Mouse (Mus musculus): ENCODE results near the gene Prkca.
"Not testable (repeated sequence)": the region's sequence is repeated elsewhere in the genome, so short reads cannot be mapped to it uniquely, and the experiment has no call there.

Gene Prkca

DNA sequence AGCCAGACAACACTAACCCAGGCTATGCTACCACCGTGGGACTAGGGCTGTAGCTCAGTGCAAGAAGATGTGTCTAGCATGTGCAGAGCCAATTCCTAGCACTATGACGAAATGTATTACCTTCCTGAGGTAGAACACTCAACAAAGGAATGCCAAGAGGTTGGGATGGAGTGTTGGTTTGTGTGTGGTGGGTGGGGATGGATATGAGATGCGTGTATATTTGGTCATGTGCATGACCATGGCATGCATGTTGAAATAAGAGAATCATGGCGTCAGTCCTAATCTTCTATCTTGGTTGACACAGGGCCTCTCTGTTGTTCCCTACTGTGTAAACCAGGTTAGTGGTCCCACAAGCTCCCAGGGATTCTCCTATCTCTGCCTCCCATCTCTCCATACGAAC lies 225.5 kb downstream of the Prkca start:
- no peak for DNase-seq (ENCODE audit: low spot score)

DNA sequence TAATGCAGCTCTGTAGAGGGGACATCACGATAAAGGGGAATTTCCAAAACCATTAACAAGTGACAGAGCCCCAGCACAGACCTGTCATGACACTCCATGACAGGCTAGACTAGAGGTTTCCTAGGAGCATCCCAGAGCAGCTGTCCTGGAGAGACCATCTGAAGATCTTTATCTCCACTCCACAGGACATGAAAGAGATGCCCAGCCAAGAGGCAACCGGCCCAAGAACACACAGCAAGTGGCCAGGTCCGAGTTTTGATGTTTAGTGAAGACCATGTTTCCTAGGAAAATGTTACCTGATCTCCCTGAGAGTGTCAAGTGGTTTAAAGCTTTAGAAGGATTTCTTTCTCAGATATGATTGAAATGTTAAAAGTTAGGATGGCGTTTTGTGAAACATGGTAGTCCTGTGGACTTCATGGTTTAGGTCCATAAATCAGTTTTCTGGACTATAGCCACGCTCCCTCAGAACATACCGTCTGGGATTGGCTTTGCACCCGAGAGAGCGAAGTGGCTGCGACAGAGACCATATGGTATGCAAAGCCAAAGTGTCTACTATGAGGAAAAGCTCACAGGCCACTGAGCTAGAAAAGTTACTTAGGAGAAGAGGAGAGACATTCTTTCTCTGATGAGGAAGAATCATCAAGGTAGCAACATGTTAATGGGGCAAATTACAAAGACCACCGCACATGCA lies 226.2 kb downstream of the Prkca start:
- DNase-seq (ENCODE audit: low spot score), result no peak

DNA sequence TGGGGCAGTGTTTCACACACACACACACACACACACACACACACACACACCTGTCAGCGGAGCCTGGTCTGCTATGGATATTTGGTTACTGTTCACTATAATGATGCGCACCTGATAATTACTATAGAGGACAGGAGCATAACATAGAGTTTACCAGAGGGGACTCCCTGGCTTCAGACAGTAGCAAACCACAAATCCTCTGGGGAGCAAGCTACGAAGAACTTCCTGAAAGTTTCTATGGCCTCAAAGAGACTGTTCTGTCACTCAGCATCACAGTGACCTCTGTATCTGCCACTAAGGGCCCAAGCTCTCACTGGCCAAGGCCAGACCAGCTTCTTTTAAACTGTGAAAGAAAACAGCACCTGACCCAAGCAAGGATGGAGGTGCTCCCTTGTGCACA lies 229.6 kb downstream of the Prkca start:
- DNase-seq (ENCODE audit: low spot score), result no peak

DNA sequence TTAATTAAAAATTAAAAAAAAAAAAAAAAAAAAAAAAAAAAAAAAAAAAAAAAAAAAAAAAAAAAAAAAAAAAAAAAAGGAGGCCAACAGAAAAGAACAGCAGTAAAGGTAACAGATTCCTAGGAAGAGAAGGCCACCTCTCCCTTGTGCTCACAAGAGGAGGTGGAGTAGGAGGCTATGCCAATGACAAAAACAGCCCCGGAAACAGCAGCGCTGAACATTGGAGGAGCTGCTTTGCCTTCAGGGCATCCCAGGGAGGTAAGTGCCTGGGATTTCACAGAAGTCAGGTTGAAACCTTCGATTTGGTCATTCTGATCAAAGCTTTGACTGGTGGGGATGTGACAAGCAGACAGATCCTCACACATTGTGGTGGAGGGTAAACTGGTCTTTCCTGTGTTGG lies 231.3 kb downstream of the Prkca start:
- no peak for DNase-seq (ENCODE audit: low spot score)

DNA sequence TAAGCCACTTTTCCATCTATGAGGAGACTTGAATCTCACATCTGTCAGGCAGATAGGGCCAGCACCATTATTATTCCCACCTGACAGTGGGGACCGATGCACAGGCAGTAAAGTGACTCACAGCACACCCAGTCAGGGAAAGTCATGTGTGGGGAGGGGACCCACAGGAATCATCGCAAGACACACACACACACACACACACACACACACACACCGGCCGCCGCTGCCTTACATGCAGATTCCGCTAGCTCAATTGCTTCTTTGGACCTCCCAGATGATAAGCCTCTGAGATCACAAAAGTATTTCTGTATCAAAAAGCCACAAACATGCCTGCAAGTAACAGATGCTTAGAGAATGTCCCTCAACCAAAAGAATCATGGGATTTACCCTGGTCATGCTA lies 239.6 kb downstream of the Prkca start:
- DNase-seq (ENCODE audit: low spot score), result no peak

DNA sequence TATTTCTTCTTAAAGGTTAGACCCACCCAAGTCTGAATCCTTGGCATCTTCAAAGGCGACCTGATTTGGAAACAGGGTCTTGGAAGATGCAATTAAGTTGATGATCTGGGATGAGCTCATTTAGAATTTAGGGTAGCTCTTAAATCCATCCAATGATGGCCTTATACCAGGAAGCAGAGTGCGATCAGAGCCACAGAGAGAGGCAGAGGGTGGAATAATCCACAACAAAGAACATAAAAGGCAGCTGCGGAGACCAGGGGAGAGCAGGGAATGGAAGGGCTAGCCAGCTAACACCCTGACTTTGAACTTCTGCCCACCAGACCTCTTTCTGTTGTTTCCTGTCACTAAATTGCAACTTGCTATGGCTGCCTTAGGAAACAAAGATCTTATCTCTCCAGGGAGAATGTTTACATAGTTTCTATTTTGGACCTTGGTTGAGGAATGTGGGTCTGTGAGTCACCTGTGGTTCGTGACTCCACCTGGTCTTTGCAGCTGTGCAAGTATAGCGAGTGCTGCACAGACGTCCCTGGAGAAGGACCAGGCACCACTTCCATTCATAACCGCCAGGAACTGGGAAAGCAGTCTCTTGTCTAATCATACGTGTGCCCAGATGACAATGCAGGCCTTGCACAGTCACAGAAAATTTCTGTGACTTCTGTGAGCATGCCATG lies 242.3 kb downstream of the Prkca start:
- no peak for DNase-seq (ENCODE audit: low spot score)

DNA sequence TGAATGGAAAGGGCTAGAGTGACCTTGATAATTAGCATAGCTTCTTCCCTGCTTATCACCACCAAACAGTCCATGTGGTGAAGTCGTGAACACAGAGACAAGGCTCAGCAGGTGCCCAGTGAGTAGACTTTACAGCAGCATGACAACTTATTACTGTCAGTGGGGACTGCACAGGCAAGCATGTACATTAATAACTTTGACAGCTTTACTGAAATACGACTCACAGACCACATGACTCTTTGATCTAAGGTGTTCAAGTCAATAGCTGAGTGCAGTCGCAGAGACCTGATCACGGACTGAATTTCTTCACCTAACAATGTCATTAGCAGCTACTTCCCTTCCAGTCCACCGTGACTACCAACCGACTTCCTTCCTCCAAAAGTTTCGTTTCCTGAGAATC lies 245.4 kb downstream of the Prkca start:
- no peak for DNase-seq (ENCODE audit: low spot score)

DNA sequence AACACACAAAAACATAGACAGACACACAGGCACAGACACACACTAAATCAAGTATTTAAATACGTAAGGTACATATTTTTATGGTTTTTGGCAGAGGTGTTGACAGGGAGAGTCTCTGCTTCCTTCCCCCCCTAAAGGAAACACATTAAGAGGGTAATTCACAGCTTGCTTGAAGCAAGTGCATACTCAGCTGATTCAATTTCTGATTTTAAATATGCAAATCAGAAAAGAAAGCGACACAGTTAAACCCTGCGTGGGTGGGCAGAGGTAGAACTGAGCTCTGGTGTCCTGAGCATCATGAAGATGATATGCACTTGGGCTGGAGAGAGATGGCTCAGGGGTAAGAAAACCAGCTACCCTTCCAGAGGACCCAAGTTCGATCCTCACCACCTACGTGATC lies 248.9 kb downstream of the Prkca start:
- no peak for DNase-seq (ENCODE audit: low spot score)

DNA sequence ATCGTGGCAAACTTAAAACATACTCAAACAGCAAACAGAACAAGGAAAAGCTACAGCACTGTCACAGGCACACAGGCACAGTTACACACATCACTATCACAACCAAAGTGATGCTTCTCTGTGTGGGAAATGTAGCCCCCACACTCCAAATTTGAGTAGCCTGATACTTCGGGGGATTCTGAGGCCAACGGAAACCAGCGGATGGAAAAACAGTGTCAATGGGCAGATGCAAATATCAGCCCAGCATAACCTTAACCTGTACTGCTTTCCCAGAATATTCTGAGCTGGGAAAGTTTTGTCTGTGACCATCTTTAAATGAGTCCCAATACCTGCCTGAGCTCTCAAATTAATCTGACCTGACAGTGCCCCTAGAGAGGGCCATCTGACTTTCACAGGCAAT lies 250.5 kb downstream of the Prkca start:
- DNase-seq (ENCODE audit: low spot score), result no peak

DNA sequence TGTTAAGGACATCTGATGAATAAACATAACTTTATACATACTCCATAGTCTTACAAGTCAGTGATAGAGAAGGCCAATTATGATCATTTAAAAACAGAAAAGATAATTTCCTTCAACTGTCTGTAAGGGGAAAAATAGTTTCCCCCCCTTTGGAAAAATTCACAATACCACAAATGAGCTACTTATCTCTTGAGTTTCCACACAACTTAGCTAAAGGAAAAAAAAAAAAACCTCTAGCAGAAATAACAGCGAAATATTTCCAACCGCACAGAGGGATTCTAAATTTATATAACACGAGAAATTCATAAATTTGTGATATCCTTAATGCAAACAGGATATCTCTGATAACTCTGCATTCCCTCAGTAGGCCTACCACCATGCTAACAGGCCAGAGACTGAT lies 252.5 kb downstream of the Prkca start:
- DNase-seq (ENCODE audit: low spot score), result no peak

DNA sequence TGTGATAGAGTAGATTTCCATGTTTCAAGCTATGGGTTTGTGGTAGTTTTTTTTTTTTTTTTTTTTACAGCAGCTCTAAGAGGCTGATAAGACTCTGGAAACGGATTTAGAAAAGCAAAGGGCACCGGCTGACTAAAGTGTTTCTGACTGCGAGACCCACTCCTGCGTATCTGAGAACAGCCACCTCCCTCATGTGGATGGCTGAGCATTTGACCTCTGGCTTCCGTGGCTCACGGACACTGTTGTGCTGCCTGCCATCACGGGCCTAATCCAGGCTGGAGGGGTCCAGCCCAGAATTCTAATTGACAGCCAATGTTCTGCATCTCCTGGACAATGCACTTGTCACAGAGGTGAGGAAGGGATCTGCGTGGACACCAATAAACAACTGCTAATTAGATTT lies 253.0 kb downstream of the Prkca start:
- DNase-seq (ENCODE audit: low spot score), result no peak

DNA sequence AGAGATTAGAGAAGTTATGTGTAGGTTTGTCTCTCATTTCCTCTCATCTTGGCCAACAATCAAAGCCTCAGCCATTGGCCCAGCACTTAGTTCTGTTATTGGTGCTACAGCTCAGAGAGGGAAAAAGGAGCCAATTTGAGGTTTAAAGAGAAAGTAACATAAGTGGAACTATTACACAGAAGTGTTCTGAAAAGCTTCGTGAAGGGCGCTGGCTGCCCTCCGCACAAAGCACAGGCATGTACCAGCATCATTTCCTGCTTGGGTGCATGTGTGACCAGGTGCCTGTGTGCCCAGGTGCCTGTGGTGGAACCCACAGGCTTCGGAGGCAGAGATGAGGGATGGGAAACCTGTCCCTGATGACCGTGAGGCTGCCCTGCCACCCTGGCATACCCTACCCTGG lies 255.7 kb downstream of the Prkca start:
- DNase-seq (ENCODE audit: low spot score), result no peak

DNA sequence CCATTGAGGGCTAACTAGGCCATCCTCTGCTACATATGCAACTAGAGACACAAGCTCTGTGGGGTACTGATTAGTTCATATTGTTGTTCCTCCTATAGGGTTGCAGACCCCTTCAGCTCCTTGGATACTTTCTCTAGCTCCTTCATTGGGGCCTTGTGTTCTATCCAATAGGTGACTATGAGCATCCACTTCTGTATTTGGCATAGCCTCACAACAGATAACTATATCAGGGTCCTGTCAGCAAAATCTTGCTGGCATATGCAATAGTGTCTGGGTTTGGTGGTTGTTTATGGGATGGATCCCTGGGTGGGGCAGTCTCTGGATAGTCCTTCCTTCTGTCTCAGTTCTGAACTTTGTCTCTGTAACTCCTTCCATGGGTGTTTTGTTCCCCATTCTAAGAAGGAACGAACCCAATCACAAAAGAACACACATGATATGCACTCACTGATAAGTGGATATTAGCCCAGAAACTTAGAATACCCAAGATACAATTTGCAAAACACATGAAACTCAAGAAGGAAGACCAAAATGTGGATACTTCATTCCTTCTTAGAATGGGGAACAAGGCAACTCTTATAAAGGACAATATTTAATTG lies 256.5 kb downstream of the Prkca start:
- not testable (repeated sequence) for DNase-seq (ENCODE audit: low spot score)

DNA sequence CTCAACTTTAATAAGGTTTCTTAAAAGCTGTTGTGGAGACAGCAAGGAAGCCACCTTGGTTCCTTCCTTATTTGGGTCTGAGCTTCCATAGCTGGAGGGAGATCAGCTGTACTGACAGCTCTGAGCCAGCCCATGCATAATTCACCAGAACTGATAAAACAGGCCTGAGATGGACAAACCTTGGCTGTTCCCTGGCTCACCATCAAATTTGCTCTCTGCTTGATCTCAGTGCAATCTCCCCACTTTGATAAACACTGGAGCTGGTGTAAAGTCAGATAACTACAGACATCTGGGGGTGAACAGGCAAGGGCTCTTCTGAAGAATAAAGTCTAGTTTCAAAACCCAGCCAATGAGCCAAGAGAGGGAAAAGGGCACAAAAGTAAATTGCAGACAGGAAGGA lies 261.1 kb downstream of the Prkca start:
- no peak for DNase-seq (ENCODE audit: low spot score)

DNA sequence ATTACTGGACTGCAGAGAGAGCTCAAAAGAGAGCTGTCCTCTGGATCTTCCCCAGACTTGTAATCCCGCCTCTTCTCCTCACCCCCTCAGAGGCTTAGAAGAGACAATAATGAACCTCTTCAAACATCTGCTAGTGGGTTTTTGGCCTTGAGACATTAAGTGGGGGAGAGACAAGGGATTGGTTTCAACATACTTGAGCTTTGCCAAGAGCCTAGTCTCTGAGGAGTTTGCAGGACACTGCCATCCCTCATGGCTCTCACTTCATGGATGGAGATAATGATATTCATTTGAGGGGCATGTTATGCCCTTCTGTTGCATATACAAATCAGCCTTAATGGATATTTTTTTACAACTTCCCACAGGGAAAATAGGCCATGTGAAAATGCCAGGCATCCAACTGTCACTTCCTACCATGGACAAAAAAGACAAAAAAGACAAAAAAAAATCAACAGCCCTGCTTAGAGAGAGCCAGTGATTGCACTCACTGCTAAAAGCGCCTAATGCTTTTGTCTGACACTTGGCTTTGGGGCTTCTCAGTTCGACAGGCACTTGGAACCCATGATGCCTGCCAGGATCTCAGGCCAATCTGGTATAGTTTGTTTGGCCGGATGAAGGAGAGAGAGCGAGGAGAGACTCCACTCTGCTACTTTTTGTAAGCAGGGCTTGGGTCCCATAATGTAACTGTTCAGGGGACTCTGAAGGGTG lies 263.6 kb downstream of the Prkca start:
- DNase-seq (ENCODE audit: low spot score), result no peak

DNA sequence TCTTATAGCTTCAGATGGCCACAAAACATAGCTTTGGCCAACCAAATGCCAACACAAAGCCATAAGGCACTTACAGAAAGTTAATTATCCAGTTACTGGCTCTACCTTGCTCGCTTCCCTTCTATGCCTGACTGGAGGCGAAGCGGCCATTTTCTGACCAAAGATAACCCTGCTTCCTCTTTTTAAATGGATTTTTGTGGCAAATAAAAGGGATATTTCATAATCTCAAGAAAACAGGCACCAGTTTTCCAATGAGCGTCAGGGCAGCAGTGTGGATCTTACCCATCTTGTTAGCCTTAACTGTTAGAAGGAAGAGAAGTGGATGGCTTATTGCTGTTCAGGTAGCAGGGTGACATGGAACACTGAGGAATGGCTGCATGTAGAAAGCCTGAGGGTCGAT lies 264.3 kb downstream of the Prkca start:
- DNase-seq (ENCODE audit: low spot score), result no peak

DNA sequence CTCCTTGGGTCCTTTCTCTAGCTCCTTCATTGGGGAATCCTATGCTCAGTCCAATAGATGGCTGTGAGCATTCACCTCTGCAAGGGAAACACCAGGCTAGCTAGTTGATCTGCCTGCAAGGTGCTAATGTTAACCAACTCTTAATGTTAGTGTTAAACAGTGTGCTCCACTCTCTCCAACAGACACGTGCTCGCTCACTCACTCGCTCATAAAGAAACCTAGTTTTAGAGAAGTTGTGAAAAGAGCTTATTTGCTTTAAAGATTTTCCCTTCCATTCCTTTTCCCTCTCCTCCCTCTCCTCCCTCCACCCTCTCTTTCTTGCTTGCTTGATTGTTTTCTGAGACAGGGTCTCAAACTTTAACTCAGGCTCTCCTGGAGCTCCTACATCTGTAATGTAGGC lies 266.2 kb downstream of the Prkca start:
- DNase-seq (ENCODE audit: low spot score), result no peak

DNA sequence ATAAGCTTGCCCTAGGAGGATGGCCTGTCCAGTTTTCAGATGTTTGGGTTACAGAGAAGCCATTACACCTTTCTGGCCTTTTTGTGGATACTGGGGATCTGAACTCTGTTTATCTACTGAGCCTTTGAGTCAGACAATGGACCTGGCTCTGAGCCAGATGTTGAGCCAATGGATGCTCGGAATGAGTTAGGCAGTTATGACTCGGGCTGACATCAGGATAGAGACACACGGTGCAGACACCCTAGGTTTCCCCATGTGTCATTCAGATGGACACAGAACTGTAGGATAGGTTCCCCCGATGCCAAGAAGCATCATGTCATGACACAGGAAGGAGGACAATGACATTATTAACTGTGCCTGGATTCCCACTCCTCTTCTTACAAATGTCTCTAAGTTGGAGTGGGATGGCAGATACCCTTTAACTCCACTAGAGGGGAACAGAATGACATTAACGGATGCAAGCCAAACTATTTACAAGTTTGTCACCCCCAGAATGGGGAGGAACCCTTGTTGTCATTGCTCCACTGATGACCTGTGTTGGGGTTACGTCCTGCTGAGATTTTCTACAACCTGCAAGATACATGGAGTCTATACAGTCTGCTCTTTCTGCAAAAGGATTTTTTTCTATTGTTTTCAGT lies 271.0 kb downstream of the Prkca start:
- no peak for DNase-seq (ENCODE audit: low spot score)

DNA sequence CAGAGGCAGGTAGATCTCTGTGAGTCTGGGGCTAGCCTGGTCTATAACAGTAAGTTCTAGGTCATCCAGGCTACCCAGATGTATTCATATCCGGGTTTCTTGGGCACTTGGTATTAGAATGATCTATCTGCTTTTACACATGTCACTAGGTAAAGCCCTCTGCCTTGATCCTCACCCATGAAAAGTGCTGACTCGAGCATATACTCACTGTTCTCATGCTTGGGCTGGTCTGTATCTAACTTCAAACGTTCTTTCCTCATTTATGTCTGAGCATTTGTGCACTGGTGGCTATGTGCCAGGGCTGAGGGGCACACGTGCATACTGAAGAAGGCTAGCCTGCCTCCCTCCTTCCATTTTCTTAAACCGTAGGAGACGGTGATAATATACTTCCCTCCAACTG lies 272.5 kb downstream of the Prkca start:
- DNase-seq (ENCODE audit: low spot score), result no peak

DNA sequence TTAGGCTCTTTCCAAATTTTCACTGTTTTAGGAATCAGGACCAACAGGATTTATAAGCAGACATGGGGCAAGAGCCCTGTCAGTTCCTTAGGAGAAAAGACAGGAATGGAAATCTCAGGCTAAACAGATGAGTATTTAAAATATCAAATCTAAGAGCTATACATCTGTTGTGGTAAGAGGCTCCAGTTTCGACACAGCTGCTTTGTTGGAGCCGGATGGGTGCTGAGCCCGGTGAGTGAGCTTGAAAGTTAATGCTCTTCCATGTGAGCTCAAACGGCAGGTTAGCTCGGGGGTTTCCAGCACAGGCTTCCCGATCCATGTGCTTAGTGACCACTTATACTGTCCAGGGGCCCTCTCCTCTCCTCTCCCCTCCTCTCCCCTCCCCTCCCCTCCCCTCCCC lies 273.7 kb downstream of the Prkca start:
- DNase-seq (ENCODE audit: low spot score), result no peak

DNA sequence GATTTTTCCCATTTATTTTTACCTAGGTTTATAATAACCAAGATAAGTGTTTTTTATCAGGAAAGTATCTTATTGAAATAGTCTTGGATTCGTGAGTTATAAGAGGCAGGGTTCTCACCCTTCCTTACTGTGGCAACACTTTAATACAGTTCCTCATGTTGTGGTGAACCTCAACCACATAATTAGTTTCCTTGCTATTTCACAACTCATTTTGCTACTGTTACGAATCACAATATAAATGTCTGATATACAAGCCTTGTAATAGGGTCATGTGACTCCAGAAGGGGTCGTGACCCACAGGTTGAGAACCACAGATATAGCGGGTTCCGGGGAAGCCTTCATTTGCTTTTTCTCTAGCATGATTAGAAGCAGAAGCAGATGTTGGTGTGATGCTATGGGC lies 275.3 kb downstream of the Prkca start:
- DNase-seq (ENCODE audit: low spot score), result no peak

DNA sequence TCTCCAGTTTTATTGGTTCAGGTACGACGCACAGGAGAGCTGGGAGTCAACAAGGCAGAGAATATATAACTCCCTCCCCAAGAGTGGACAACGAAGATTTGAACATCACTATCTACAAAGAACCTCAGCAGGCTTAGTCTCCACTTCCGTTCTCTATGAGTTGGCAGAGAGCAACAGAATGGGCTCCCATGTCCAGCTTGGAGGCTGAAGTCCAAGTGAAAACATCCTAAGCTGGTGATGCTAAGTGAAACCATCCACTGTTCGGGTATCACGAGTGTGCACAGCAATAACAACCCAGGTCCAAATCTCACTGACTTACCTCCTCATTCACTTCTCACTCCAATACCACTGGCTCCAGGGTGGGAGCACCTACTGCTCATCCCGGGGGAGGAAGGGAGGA lies 276.6 kb downstream of the Prkca start:
- no peak for DNase-seq (ENCODE audit: low spot score)

DNA sequence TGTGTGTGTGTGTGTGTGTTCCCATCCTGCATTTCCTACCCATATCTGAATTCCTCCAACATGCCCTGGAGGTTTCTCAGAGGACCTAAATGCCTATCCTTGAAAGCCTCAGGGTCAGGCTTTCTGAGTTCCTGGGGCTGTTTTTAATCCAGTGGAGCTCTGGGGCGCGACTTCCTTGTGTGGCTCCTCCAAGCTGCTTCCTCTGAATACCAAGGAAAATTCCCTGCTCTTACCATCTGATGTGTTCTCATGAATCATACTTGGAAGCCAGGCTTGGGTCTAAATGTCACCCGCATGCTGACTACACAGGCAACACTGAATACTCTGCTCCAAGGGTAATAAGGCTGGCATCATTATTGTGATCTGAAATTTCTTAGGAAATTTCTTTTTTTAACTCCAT lies 279.3 kb downstream of the Prkca start:
- no peak for DNase-seq (ENCODE audit: low spot score)
